Mouse (Mus musculus): ENCODE results near the gene 1110059E24Rik.

GRCm38 (mm10) chr19:21585868-21586267, 66.9 kb downstream of the 1110059E24Rik start:
- TF ChIP-seq CTCF (IDR thresholded peaks at IDR 0.05) = no peak
- TF ChIP-seq EP300 (IDR thresholded peaks at IDR 0.05) = no peak

Measured in lung, postnatal 0 days (tissue).